Mouse (Mus musculus): ENCODE data around the gene Pdcd1lg2.

DNA sequence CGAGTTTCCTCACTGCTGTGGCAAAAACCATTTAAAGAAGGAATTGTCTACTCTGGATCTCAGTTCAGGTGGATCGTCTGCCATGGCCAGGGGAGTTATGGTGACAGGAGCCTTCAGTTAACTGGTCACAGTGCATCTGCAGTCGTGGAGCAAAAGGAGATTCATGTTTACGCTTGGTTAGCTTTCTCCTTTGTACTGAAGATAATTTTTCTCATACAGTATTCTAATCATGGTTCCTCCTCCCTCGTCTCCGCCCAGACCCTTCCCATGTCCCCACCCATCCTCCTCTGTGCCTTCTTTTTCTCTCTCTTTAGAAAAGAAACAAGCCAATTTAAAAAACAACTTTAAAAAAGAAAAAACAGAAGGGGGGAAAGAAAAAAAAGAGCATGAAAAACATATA, 70.9 kb downstream of the Pdcd1lg2 start:
- TF ChIP-seq CTCF (IDR thresholded peaks at IDR 0.05; ENCODE audit: insufficient read depth, low read length) (no peak), POLR2A (IDR thresholded peaks at IDR 0.05; ENCODE audit: borderline replicate concordance, extremely low read depth, low read depth, low read length) (no peak)

Measured in lung, adult 2 months (tissue).